Mouse (Mus musculus) lung, adult 2 months (tissue): ENCODE measurements around the gene Gm39566. TPM values are rescaled to one million over a fixed set of nuclear protein-coding genes. Genes with fewer than 3 reads are reported as not detected.
A peak's percentile ranks its signal among the peaks of the same experiment; 100 is the strongest.

Source experiments
- DNase-seq: peaks from one replicate; pipeline ENCODE4 v3.0.0; 2022
- H3K4me1 ChIP-seq: fragments of 200-500 bp; 2 replicates; pipeline ENCODE4 v1.6.1; 2011; ENCODE audit warnings: low read length; ENCODE audit not compliant: control insufficient read depth, insufficient read depth
- H3K4me3 ChIP-seq: fragments of 200-500 bp; replicated peaks from 2 replicates; pipeline ENCODE3; 2011; ENCODE audit warnings: low read depth, mild to moderate bottlenecking, control low read depth, low read length; ENCODE audit errors: extremely low read depth
- CTCF ChIP-seq: fragments of 200-500 bp; IDR thresholded peaks from 2 replicates; pipeline ENCODE4 v1.5.1; 2011; ENCODE audit warnings: mild to moderate bottlenecking, low read length, control low read depth; ENCODE audit not compliant: insufficient read depth
- POLR2A ChIP-seq: fragments of 200-500 bp; IDR thresholded peaks from 2 replicates; pipeline ENCODE4 v1.6.1; 2011; ENCODE audit warnings: low read depth, mild to moderate bottlenecking, control low read depth, low read length, borderline replicate concordance; ENCODE audit errors: extremely low read depth
- WGBS: fragments of 180-500 bp; shearing (Covaris S2); methylation state at CpG from one replicate; pipeline ENCODE4 v1.1.7; 2018; 5-methylcytosine and 5-hydroxymethylcytosine counted together
- polyA plus RNA-seq: library from polyadenylated mRNA; depleted of rRNA; stranded (reverse); fragments of >200 nt; gene quantifications from 2 replicates; pipeline ENCODE4 v1.2.3, GENCODE M21; 2012

The Gm39566 gene
- polyA plus RNA-seq, 1 experiment, result not detected

GRCm38 (mm10) chr11:69848021-69848420, 32.9 kb upstream of the Gm39566 start:
- 94% methylated on average over 6 of the region's 6 CpGs for WGBS
- no peak for TF ChIP-seq CTCF
- no peak for TF ChIP-seq POLR2A
- H3K4me3 ChIP-seq, result no peak overlapping the region
- DNase-seq, result no peak
- H3K4me1 ChIP-seq, result peaks cover 23% of the 10 kb centered on the region

GRCm38 (mm10) chr11:69846738-69847688, 31.9 kb upstream of the Gm39566 start:
- DNase-seq, result peak; percentile 60
- WGBS, result 7% methylated on average over 37 of the region's 37 CpGs
- no peak for TF ChIP-seq CTCF
- no peak; the same call in 1 of the 2 replicates for TF ChIP-seq POLR2A

GRCm38 (mm10) chr11:69846198-69846680, 31.1 kb upstream of the Gm39566 start, which contains the start of gene Plscr3:
Gene Plscr3, plus strand, starts transcription at chr11:69846376.
- DNase-seq, result peak; percentile 94
- TF ChIP-seq POLR2A, result peak; percentile 85; the same call in 1 of the 2 replicates
- TF ChIP-seq CTCF, result no peak
- Histone ChIP-seq H3K4me3 (peak within 1 kb of the TSS; percentile 88), H3K4me1 (peaks cover 19% of the 10 kb centered on the region)
- WGBS, result 1% methylated on average over 36 of the region's 38 CpGs

More at GRCm38 (mm10) chr11:69846738-69847688, 31.9 kb upstream of the Gm39566 start:
- Histone ChIP-seq H3K4me3 (peak overlapping the region; percentile 88), H3K4me1 (peaks cover 21% of the 10 kb centered on the region)

- Histone ChIP-seq H3K4me1 (0 out of 2 replicates have a peak, but pooled peaks cover 2% of the 10 kb centered on the region), H3K4me3 (peak overlapping the region; percentile 99)
- 1% methylated on average over 7 of the region's 7 CpGs for WGBS
- TF ChIP-seq POLR2A, result no peak
- TF ChIP-seq CTCF, result no peak
- no peak for DNase-seq
These were observed 23.6 kb upstream of the Gm39566 start for GRCm38 (mm10) chr11:69838714-69839104.

- peak; percentile 95 for DNase-seq
- WGBS, result under 1% methylated on average over 34 of the region's 34 CpGs
- H3K4me1 ChIP-seq, result 0 out of 2 replicates have a peak, but pooled peaks cover 2% of the 10 kb centered on the region
- TF ChIP-seq CTCF, result no peak
- peak; percentile 90 for TF ChIP-seq POLR2A
- H3K4me3 ChIP-seq, result peak within 1 kb of the TSS; percentile 99
These were observed 23.0 kb upstream of the Gm39566 start, which contains the start of gene Tmem256 for GRCm38 (mm10) chr11:69837952-69838713. Gene Tmem256, plus strand, starts transcription at chr11:69838514.

- WGBS, result under 1% methylated on average over 32 of the region's 32 CpGs
- H3K4me1 ChIP-seq, result 0 out of 2 replicates have a peak, but pooled peaks cover 2% of the 10 kb centered on the region
- peak within 1 kb of the TSS; percentile 99 for H3K4me3 ChIP-seq
- TF ChIP-seq POLR2A, result no peak
- TF ChIP-seq CTCF, result no peak
- no peak for DNase-seq
These were observed 22.5 kb upstream of the Gm39566 start, which contains the start of gene Nlgn2 for GRCm38 (mm10) chr11:69837604-69837951. Gene Nlgn2, minus strand, starts transcription at chr11:69837784.

- TF ChIP-seq CTCF, result no peak
- no peak for TF ChIP-seq POLR2A
- H3K4me1 ChIP-seq, result 0 out of 2 replicates have a peak, but pooled peaks cover 2% of the 10 kb centered on the region
- H3K4me3 ChIP-seq, result peak overlapping the region; percentile 66
- no peak for DNase-seq
- 4% methylated on average over 51 of the region's 52 CpGs for WGBS
These were observed 21.8 kb upstream of the Gm39566 start for GRCm38 (mm10) chr11:69836703-69837576.

GRCm38 (mm10) chr11:69835966-69836335, 20.9 kb upstream of the Gm39566 start:
- Histone ChIP-seq H3K4me3 (no peak overlapping the region), H3K4me1 (0 out of 2 replicates have a peak, but pooled peaks cover 2% of the 10 kb centered on the region)
- no peak for DNase-seq
- TF ChIP-seq POLR2A (no peak), CTCF (no peak)
- WGBS, result 36% methylated on average over 4 of the region's 4 CpGs

GRCm38 (mm10) chr11:69835326-69835965, 20.3 kb upstream of the Gm39566 start:
- TF ChIP-seq POLR2A, result no peak
- 54% methylated on average over 9 of the region's 9 CpGs for WGBS
- no peak overlapping the region for H3K4me3 ChIP-seq
- DNase-seq, result no peak
- 0 out of 2 replicates have a peak, but pooled peaks cover 2% of the 10 kb centered on the region for H3K4me1 ChIP-seq
